Mouse (Mus musculus): ENCODE measurements at regions not wholly inside any gene's neighbourhood (a gene's known extent, or its start where the extent isn't known, plus 50 kb on each side); places are given as distances from the start of the nearest gene placed in this dataset.

DNA sequence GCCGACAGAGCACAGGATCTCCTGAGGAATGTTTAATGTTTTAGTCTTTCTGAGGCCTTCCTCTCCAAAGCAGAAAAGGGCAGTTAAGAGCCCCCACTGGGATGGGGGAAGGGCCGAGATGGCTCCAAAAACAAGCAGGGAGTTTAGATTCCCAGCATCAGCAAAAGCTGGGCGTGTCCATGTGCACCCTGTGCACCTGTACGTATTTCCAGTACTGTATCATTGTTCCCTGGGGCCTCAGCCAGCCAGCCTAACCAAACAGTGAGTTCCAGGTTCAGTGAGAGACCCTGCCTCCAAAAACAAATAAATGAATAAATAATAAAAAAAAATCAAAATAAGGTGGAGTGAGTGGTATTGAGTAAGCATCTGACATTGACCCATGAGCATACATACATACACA is 50.8 kb upstream of the Olfm1 start:
- intact Hi-C loops (cut with DNase I): no loop called here
- DNase-seq (ENCODE audit: extremely low spot score in 1 of 2, low spot score in 2 of 2): no peak

GRCm38 (mm10) chr2:28141556-28141955 is 51.2 kb upstream of the Olfm1 start:
- intact Hi-C loops (cut with DNase I): no loop called here
- DNase-seq (ENCODE audit: extremely low spot score in 1 of 2, low spot score in 2 of 2): no peak

DNA sequence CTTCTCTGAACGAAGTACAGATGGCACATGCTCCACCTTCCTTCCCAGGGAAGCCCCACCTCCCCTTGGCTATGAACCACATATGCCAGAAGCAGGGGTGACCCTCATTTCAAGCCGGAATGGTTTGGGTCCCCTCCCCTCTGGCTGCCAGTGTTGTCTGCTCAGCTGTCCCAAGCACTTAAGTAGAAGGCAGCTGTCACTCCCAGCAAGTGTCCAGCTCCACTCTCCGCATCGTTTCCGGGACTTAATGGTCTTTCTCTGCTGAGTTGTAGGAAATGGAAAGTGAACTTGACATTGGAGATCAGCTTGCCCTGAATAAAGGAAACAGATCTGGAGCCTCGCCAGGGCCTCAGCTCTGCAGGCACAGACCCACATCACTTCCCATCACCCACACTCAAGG is 53.9 kb upstream of the Fcnb start:
- intact Hi-C loops (cut with DNase I): no loop called here
- DNase-seq (ENCODE audit: extremely low spot score in 1 of 2, low spot score in 2 of 2): peak in 1 of 2 experiments; percentile 57

DNA sequence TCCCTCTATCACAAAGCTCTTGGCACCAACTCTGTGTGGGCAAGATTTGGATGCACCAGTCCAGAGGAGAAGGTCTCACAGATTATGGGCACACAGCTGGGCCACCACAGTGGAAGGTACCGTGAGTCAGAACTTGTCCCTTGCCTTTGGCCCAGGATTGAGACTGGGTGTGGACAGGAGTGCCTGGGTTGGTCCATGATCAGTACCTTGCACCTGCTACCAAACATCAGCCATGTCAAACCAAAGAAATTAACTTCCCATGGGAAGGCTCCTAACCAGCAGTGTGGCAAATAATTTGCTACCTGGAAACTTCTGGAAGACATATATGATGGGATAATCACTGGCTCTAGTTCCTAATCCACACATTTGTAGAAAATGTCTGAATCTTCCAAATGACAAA is 49.9 kb upstream of the Fcnb start:
- DNase-seq (ENCODE audit: extremely low spot score in 1 of 2, low spot score in 2 of 2): no peak
- intact Hi-C loops (cut with DNase I): no loop called here
